Mouse (Mus musculus): ENCODE measurements around the gene Csdc2.
"Not testable (repeated sequence)": the region's sequence is repeated elsewhere in the genome, so short reads cannot be mapped to it uniquely, and the experiment has no call there.

Csdc2 gene

DNA sequence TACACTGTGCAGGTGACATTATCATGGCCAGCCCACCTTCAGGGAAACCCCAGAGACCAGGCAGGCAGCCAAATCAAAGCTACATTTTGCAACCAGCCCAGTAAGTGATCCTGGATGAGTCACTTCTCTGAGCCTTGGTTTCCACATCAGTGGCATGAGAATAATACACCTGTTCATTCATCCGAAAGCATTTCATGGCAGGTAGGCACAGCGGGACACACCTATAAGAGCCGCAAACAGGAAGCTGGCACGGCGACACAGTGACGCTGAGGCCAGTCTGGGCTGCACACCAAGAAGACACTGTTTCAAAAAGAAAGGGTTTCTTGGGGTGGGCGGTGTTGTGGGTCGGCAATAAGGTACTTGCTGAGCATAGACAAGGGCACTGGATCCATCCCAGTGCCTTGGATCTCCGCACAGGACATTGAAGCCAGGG, 17.6 kb downstream of the Csdc2 start:
- CTCF ChIA-PET = no interaction called here

DNA sequence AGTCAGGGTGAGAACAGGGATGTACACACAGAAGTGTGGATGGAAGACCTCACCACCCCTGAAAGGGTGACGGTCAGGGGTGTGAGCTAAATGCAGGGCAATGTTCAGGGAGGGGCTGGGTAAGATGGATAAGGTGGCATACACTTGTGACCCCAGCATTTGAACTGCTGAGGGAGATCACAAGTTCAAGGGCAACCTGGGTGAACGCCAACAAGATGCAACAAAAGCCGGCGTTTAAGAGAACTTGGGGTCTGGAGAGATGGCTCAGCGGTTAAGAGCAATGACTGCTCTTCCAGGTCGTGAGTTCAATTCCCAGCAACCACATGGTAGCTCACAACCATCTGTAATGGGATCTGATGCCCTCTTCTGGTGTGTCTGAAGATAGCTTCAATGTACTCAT, 18.2 kb downstream of the Csdc2 start:
- CTCF ChIA-PET = no interaction called here

- CTCF ChIA-PET = interaction anchor here (0.5 kb wide), 1 partner anchor 23 kb away, joined by 5 read pairs; no protein-coding TSS in a partner anchor
These were observed 18.9 kb downstream of the Csdc2 start for GRCm38 (mm10) chr15:81955414-81955813.

DNA sequence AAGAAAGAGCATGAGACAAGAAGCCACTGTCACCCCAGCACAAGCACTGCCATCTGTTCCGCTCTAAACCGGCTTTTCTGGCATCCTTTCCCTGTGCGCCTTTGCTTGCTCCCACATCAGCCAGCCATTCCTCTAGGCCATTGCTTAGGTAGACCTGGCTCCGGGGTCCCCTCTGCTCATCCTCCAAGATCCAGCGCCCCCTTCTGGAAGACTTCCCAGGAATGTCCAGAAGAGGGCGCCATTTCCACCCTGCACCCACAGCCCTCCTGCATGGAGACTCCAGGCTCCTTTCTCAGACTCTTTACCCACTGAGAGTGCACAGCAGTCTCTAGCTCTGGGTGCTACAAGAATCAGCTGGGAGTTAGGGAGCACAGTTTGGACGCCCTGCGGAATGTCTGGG, 19.9 kb downstream of the Csdc2 start:
- CTCF ChIA-PET = no interaction called here

GRCm38 (mm10) chr15:81957598-81957997, 21.0 kb downstream of the Csdc2 start:
- CTCF ChIA-PET = interaction anchor here (0.7 kb wide), 1 partner anchor 75 kb away, joined by 4 read pairs; no protein-coding TSS in a partner anchor

GRCm38 (mm10) chr15:81958906-81959305, 22.3 kb downstream of the Csdc2 start:
- CTCF ChIA-PET = no interaction called here

DNA sequence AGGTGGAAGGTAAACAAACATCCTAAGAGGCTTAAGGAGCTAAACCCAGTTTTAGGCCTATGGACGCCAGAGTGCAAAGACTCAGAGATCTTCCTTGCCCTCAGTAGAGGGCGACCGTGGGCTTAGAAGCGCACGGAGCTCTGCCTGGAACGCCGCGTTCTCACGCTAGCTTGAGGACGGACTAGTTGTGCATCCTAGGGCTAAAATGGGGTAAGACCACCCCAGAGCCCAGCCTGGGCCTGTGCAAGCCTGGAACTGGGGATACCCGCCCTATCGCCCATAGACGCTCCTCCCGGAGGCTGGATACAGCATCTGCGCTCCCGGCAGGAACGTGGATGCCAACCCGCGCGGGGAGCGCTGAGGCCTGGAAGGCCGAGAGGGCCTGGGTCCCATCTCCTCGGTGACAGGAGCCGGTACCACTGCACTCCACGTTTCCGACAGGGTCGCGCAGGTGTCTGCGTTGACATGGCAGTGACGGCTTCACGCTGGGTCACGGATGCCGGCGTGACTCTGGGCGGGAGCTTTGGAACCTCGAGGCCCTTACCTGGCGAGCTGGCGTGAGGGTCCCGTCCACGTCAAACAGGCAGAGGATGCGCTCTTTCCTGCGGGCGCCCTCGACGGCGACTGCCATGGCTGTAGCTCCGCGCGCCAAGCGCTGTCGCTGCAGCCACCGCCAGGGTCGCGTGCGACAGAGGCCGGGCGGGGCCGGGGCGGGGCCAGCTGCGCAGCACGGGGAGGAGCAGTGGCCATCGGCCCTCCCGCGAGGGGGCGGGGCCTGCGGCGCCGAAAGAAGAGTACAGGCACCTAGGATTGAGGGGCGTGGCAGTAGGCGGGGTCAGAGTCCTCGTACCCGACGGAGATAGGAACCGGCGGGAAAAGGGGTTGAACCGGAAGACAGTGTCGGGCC, 23.9 kb downstream of the Csdc2 start, which contains the start of gene Pmm1:
Gene Pmm1 (minus strand): TSS at position 760 of the 907 bp plus-strand sequence.
- CTCF ChIA-PET = interaction anchor here (0.6 to 0.7 kb wide), 2 partner anchors 74 to 104 kb away, joined by 3 to 5 read pairs; no protein-coding TSS in a partner anchor

DNA sequence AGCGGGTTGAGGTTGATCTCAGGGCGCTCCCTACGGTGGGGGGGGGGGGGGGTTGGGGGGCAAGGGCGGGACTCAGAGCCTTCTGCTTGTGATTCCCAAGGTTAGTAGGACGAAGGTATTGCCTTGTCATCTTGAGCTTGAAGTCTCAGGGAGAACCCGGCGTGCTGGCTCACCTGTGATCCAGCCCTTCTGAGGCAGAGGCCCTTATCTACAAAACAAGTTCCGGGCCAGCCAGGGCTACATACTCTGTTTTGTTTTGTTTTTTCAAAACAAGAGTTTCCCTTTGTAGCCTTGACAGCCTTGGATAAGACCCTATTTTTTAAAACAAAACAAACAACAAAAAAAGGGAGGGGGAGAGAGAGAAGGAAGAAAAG, 24.5 kb downstream of the Csdc2 start:
- CTCF ChIA-PET = interaction anchor here (0.6 kb wide), 3 partner anchors 30 to 105 kb away, joined by 3 to 5 read pairs (median 3); no protein-coding TSS in a partner anchor

DNA sequence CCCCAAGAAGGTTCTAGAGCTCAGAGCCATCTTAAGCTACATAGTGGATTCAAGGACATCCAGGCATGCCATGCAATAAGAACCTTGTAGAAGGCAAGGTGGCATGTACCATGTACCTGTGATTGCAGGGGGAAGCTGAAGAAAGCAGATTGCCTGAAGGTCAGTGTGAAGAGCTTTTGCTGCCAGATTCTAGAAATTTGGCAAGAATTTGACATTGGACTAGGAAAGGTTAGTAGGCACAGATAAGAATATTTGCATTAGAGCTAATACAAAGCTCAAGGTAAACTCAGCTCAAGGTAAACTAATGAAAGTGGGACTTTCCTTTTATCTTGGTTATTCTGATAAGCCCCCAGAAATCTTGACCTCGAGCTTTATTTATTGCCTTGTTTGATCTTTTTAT, 27.7 kb downstream of the Csdc2 start:
- CTCF ChIA-PET = no interaction called here

DNA sequence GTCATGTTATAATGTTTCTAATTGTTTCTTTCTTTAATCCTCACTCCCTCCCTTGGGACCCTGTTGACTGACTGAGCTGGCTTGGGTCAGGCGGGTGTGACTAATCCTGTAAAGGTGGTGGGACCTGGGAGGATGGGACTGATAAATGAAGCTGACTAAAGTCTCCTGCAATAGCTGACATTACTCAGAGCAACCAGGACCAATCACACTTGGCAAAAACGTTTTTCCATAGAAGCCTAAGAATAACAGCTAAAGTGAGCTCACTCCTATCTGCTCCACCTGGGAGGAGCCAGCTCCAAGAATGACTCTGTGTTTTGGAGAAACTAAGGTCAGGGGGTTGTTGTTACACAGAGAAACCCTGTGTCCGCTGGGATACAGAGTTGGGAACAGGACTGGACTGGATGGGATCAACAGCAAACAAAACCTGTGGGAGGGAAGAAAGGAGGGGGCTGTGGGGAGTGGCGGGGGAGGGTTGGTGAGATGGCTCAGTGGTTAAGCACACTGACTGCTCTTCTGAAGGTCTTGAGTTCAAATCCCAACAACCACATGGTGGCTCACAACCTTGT, 28.5 kb downstream of the Csdc2 start:
- CTCF ChIA-PET = interaction anchor here (0.7 kb wide), 1 partner anchor 236 kb away, joined by 4 read pairs; no protein-coding TSS in a partner anchor

DNA sequence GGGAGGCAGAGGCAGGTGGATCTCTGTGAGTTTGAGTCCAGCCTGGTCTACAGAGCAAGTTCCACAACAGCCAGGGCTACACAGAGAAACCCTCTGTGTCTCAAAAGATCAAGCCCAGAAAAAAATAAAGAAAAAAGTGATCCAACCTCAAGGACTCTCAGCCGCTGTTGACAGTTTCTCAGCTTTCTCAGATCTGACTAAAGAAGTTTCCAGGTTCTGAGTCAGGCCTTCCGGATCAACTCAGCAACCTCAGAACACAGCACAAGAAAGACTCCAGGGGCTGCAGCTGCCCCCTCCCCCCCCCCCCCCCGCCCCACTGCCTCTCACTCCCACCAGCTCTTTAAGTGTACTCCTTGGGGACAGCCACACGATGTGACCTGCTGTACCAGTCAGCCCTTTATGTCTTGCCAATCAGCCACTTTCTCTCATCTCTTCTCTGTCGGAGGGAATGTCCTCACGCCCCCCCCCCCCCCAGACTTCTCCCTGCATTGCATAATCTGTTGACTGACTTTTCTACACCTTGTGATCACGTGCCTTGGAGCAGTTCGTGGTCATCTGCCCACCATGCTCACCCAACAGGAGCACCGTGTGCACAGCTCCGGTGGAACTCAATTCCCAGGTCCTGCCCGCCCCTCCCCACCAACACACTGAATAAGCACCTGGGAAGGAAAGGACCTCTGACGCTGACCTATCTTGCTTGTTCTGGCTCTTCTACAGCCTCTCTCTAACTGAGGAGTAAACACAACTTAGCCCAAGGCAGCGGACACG, 29.7 kb downstream of the Csdc2 start:
- CTCF ChIA-PET = interaction anchor here (0.7 kb wide), 2 partner anchors 15 to 32 kb away, joined by 3 to 4 read pairs; no protein-coding TSS in a partner anchor

DNA sequence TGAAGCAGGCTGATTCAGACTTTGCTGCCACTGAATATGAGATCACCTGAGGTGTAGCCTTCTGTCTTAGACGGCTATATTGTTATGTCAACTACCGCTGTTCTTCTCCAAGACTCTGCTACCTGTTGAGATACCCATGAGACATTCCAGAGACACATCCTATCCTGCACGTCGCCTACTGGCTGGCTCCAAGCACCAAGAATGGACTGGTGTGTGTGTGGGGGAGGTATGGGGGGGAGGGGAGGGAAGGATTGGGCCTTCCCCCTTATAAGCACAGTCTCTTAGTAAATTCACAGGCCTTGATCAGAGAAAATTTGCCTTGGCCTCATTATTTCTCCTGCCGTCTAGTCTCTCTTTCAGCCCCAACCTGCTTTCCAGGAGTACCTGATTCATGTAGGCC, 31.3 kb downstream of the Csdc2 start:
- CTCF ChIA-PET = no interaction called here

DNA sequence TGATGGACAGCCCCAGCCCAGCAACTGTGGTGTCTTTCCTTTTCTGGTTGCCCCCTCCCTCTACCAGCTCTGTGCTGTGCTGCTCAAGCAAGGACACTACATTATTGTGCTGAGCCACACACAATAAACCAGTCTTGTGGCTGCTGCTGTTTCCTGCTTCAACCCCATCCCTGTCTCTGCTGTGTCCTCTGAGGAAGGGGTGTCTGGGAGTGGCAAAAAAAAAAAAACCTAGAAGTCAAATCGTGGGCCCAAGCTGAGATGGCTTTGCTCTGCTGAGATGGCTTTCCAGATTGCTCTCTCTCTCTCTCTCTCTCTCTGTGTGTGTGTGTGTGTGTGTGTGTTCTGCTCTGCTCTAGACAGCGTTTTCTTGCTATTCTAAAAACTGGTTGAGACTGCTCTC, 31.9 kb downstream of the Csdc2 start:
- CTCF ChIA-PET = interaction anchor here (0.6 kb wide), 1 partner anchor 75 kb away, joined by 3 read pairs; no protein-coding TSS in a partner anchor

DNA sequence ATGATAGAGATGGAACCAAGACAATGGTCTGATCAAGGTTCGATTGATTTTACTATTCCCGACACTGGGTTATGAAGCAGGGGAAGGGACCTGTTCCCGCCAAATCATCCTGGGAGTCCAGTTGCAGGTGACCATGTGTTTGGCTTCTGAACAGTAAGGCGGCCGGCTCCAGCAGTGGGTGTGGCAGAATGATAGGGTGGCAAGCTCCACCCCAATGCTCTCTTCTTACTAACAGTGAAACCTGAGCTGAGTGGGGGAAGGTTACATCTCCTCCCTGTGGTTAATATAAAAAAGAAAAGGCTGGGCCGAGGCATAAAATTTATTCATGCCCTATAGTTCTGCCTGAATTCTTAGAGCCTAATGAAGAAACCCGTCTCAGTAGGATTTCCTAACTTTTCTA, 32.6 kb downstream of the Csdc2 start:
- CTCF ChIA-PET = interaction anchor here (0.6 kb wide), 1 partner anchor 75 kb away, joined by 3 read pairs; no protein-coding TSS in a partner anchor

DNA sequence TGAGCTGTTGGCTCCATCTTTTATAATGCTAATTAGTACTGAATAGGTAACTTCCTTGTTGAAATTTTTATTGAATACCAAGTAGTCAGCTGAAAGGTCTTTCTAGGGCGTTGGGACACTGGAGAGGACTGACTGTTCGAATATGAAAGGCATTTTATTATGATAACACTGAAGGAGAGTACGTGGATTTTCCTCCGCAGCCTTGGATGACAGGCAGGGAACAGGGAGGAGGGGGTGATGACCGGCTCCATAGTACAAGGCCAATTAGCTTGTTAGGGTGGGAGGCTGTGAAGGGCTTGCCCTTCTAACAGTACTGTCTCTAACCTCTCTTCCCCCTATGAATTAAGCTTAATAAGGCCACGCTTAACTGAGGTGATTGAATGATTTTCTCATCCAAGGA, 33.1 kb downstream of the Csdc2 start:
- CTCF ChIA-PET = not testable (repeated sequence)

- CTCF ChIA-PET = interaction anchor here (0.6 to 1.0 kb wide), 2 partner anchors 109 to 463 kb away, joined by 3 to 16 read pairs; no protein-coding TSS in a partner anchor
These were observed 33.9 kb downstream of the Csdc2 start for GRCm38 (mm10) chr15:81970498-81970897.

DNA sequence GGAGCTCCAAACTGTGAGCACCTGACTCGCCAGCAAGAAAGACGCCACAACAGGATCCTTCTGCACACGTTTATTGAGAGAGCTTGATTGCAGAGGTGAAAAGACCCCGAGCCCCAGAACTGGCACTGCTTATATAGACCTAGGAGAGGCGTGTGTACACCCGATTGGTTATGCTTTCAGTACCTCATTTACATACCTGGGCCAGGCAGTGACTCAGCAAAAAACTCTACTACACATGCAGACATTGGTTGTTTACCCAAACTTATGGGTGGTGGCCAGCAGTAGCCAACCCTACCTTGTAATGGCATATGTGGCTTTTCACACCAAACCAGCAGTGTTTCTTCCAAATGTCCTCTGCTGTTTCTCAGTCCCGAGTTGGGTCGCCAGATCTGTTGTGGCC, 38.6 kb downstream of the Csdc2 start:
- CTCF ChIA-PET = not testable (repeated sequence)

DNA sequence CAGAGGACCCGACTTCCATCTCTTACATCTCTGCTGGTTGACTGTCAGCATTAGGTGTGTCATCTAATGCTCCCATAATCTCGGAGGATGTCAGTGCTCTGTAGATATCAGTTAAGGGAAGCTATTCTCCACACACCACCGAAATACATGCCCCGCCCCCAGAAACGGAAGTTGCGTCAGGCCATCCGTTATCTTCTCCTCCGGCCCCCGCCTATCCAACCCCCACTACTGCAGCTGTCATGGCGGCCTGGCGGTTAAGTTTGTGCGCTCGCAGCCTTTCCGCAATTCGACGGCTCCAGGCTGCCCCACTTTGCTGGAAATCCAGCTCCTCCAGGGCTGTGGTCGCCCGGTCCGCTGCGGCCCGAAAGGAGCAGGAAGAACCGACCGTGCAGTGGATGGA, 43.8 kb downstream of the Csdc2 start, which contains the start of gene 1700029P11Rik:
Gene 1700029P11Rik (plus strand): TSS at position 220 of the 400 bp plus-strand sequence.
- CTCF ChIA-PET = no interaction called here

- CTCF ChIA-PET = interaction anchor here (0.6 kb wide), 1 partner anchor 32 kb away, joined by 6 read pairs; no protein-coding TSS in a partner anchor
These were observed 45.6 kb downstream of the Csdc2 start for GRCm38 (mm10) chr15:81982173-81982572.

GRCm38 (mm10) chr15:81985267-81986161, 49.0 kb downstream of the Csdc2 start:
- CTCF ChIA-PET = no interaction called here

- CTCF ChIA-PET = no interaction called here
These were observed 51.1 kb downstream of the Csdc2 start, which contains the start of gene Xrcc6 for GRCm38 (mm10) chr15:81987646-81988045. Gene Xrcc6 (plus strand): TSS chr15:81987835.

All from spleen, embryonic (tissue).